Mouse (Mus musculus) mesoderm, embryonic 11.5 days (tissue): ENCODE data around the gene Bco1.

Experiments
- DNase-seq: peaks from one replicate; pipeline ENCODE4 v3.0.0-alpha.2; 2012; ENCODE audit warnings: low read depth, low spot score

Bco1 gene

GRCm38 (mm10) chr8:117137357-117137756 lies 41.7 kb downstream of the Bco1 start:
- no peak for DNase-seq

- DNase-seq, result no peak
Measured at GRCm38 (mm10) chr8:117148520-117148919, 52.9 kb downstream of the Bco1 start.

GRCm38 (mm10) chr8:117156149-117156548 lies 60.5 kb downstream of the Bco1 start:
- DNase-seq, result no peak

- DNase-seq, result no peak
Measured at GRCm38 (mm10) chr8:117156866-117157768, 61.5 kb downstream of the Bco1 start.

- DNase-seq, result peak; percentile 98
Measured at GRCm38 (mm10) chr8:117157769-117158091, 62.1 kb downstream of the Bco1 start.

- peak; percentile 37 for DNase-seq
Measured at GRCm38 (mm10) chr8:117158135-117158761, 62.6 kb downstream of the Bco1 start, which contains the start of gene Gan. Gene Gan, plus strand, starts transcription at chr8:117158135.

GRCm38 (mm10) chr8:117159031-117159430 lies 63.4 kb downstream of the Bco1 start:
- no peak for DNase-seq

GRCm38 (mm10) chr8:117164912-117165311 lies 69.3 kb downstream of the Bco1 start:
- no peak for DNase-seq

GRCm38 (mm10) chr8:117165542-117165941 lies 69.9 kb downstream of the Bco1 start:
- no peak for DNase-seq

- no peak for DNase-seq
Measured at GRCm38 (mm10) chr8:117166515-117166914, 70.9 kb downstream of the Bco1 start.

- no peak for DNase-seq
Measured at GRCm38 (mm10) chr8:117167243-117167883, 71.7 kb downstream of the Bco1 start.

- no peak for DNase-seq
Measured at GRCm38 (mm10) chr8:117168378-117168777, 72.7 kb downstream of the Bco1 start.

GRCm38 (mm10) chr8:117171826-117172225 lies 76.2 kb downstream of the Bco1 start:
- DNase-seq, result no peak

- DNase-seq, result peak; percentile 50
Measured at GRCm38 (mm10) chr8:117172904-117173303, 77.2 kb downstream of the Bco1 start.

GRCm38 (mm10) chr8:117173690-117174089 lies 78.0 kb downstream of the Bco1 start:
- DNase-seq, result no peak

GRCm38 (mm10) chr8:117174536-117174935 lies 78.9 kb downstream of the Bco1 start:
- no peak for DNase-seq

- no peak for DNase-seq
Measured at GRCm38 (mm10) chr8:117176308-117176707, 80.7 kb downstream of the Bco1 start.

GRCm38 (mm10) chr8:117177236-117177635 lies 81.6 kb downstream of the Bco1 start:
- DNase-seq, result no peak

GRCm38 (mm10) chr8:117178039-117178438 lies 82.4 kb downstream of the Bco1 start:
- no peak for DNase-seq

- DNase-seq, result no peak
Measured at GRCm38 (mm10) chr8:117178676-117179075, 83.0 kb downstream of the Bco1 start.

- no peak for DNase-seq
Measured at GRCm38 (mm10) chr8:117182746-117183145, 87.1 kb downstream of the Bco1 start.
